Mouse (Mus musculus) kidney, postnatal 36 days (tissue): ENCODE data around the gene Terb2.

Source experiments
- DNase-seq, 2 experiments: peaks; one replicate each; pipeline ENCODE4 v3.0.0; 2021 to 2022; ENCODE audit warnings: mixed read lengths in 2 of 2

The Terb2 gene

DNA sequence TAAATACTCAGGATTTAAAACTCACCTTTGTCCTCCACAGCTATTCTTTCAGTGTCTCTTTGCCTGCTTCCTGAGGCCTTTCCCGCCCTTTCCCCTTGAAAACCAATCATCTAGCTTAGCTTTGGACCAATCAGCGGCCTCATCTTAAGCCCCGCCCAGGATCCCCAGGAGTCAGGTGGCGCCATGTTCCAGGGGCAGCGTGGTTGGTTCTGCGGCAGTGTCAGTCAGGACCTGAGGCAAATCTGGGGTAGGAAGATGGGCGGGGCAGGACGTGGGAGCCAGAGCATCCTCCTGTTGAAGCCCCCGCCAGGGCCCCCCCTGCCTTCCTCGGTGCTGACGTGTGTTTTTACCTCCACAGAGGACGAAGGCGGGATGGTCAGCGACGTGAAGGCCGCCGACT, at the start of gene Terb2, which contains the start of gene Patl2:
Gene Terb2, plus strand, starts transcription at position 167 of the 400 bp plus-strand sequence.
Gene Patl2, minus strand, starts transcription at position 84 of the 400 bp plus-strand sequence.
- DNase-seq: no peak

DNA sequence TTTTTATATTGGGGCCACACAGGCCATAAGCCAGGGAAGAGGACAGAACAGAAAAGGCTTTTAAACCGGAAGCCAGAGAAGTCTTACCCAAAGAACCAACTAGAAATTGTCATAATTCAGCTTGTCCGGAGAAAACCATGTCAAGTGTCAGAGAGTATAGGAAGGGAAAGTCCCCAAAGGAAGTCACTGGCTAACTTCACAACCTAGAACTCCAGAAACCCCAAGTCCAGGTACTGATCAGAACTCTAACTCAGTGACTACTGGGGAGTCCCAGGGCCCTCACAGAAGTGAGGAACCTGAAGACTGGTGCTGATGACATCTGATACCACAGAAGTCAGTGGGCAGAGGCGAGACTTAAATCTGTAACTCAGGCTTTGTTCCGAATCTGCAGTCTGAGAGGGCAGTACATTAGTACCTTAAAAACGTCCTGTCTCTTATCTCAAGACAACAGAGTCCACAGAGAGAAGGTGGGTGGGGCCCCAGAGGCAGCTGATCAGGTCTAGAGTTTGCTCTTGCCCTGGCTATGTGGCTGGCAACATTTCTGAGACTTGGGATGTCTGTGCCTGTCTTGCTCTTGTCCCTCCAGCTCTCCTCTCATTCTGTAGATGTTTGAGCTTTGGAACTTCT, 48.1 kb upstream of the Terb2 start:
- DNase-seq: no peak

DNA sequence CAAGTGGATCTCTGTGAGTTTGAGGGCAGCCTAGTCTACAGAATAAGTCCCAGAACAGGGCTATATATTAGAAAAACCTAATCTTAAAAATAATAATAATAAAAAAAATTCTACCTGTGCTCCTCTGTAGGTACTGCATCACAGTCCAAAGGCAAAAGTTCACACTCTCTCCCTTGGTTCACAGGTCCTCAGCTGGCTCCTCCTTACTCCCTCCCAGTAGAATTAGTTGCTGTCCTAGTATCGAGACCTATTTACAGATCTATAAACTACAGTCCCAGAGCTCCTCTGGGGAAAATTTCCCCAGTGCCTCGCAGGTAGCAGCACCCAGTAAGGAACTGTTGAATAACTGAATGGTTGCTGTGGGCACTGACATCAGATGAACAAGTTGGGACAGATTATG, 45.3 kb upstream of the Terb2 start:
- no peak for DNase-seq

DNA sequence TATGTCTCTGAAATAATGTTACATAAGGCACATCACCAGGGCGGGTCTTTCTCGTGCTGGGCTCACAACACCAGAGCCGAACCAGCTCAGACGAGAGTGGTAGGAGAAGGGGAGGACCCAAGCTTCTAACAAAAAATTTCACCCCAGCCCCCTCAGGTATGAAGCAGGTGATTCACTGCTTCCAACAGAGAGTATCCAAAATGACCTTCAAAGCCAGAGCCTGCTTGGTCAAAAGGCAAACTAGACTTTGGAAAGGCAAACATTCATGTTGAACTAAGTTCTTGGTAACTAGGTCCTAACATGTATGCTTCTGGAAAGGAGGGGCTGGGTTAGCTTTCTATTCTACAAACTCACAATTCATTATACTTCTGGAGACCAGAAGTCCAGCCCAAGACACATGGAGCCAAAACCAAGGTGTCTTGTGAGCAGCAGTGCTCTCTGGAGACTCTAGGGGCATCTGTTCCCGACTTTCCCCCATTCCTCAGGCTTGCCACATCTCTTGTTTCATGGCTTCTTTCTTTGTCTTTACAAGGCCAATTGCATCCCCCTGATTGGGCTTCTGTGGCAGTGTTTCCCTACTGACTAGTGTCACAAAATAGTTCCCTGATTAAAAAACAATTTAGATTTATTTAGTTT, 44.6 kb upstream of the Terb2 start:
- DNase-seq: no peak

DNA sequence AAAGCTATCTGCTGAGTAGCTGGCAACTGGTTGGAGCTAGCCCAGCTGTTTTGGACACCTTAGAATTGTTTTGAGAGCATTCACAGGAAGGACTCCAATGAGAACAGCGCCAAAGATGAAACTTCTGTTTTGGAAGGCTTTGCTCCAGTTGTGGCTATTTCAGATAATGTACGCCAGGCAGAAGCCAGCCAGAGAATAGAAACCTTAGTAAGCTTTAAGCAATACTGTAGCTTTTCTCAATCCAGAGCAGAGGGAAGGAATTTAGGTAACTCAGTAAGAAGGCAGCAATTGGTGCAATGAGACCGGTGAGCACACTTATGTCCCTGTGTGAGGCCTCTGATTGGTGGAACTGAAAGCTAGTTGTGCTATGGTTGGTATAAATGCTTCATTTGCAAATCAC, 43.0 kb upstream of the Terb2 start:
- DNase-seq: no peak

DNA sequence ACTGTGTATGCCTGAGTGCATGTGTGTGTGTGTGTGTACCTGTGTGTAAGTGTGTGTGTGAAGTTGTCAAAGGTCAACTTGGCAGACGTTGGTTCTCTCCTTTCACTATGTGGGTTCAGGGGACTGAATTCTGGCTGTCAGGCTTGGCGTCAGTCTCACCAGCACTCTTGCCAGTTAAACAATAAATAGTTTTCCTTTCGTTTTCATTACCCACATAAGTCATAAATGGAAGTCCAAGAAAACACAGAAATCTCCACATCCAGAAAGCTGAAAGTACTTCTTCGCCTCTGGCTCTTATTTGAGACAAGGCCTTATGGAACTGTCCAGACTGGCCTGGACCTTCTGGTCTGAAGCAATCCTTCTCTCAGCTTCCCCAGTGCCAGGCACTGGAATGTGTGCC, 40.3 kb upstream of the Terb2 start:
- DNase-seq: no peak

DNA sequence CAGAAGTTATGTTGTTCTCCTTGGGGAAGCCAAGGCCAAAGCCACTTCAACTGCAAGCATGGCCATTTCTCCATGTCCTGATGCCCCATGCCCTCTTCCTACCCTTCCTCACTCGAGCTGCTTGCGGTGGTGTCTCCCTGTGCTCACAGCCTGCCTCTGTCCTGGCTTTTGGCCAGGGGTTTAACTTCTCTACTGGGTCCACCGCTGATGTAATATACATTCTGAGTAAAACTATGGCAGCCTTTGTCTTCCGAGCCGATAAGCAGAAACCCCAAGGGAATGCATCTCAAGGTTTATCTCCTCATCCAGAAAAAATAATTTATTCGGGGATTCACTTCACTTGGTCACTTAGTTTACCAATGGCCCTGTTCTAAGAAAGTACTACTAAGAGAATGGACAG, 39.4 kb upstream of the Terb2 start:
- peak; percentile 12 to 36 for DNase-seq

DNA sequence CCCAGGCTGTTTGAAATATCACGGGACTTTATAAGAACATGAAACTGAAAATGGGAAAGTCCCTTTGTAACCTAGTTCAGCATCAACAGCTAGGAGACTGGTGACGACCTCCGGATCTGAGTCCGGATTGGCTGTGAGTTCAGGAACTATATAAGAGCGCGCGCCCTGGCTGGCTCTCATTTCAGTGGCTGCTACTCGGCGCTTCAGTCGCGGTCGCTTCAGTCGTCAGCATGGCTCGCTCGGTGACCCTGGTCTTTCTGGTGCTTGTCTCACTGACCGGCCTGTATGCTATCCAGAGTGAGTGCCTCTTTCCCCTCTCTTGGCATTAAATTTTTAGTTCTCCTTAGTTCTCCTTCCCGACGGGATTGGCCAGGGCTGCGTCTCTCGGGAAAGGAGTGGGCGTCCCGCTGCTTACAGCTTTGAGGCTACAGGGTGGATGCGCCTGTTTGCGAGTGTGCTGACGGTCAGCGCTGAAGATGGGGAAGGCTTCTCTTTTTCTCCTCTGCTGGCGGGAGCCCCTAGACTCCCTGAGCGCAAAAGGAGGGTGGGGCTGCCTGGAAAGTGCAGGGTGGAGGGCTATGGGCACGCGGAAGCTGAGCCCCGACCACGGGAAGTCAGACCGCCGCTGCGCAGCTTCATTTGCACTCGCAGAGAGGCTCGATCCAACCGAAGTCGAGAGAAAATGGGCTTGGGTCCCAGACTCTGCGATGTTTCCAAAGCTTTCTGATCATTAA, 38.4 kb upstream of the Terb2 start, which contains the start of gene B2m:
Gene B2m, plus strand, starts transcription at position 179 of the 734 bp plus-strand sequence.
- peak; percentile 95 to 97 for DNase-seq

DNA sequence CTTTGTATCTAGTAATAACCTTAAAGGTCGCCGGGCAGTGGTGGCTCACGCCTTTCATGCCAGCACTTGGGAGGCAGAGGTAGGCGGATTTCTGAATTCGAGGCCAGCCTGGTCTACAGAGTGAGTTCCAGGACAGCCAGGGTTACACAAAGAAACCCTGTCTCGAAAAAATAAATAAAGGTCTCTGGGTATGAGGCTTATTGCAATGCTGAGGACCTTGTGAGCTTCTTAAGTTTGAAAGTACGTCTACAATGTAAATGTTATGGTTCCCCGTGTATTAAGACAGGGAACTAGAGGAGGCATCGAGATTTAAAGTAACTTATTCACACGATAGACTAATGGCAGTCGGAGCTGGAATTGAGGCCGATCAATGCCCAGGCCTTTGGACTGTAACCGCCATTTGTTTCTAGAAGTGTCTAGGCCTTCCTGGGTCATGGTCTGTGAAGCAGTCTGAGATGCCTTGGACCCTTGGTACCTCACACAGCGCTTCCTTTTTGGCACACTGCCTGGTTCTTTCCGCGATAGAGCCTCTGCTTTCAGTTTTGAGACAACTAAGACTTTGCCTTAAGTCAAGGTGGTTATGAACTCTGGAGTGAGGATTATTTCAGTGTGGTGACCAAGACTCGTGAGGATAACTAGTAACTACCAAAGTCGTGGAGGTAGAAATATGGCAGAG, 37.7 kb upstream of the Terb2 start:
- peak; percentile 89 to 90 for DNase-seq

DNA sequence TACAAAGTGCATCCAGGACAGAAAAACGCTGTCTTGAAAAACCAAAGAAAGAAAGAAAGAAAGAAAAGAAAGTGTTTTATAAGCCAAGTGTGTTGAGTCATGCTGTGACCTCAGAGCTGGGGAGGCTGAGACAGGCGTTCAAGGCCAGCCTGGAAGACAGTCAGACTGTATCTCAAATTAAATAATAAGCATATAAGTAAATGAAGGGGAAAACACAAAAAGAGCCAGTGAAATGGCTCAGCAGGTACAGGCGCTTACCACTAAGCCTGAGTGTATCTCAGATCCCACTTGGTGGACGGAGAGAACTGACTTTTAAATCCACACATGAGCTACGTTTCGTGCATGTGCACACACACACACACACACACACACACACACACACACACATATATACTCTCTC, 36.8 kb upstream of the Terb2 start:
- DNase-seq: no peak

DNA sequence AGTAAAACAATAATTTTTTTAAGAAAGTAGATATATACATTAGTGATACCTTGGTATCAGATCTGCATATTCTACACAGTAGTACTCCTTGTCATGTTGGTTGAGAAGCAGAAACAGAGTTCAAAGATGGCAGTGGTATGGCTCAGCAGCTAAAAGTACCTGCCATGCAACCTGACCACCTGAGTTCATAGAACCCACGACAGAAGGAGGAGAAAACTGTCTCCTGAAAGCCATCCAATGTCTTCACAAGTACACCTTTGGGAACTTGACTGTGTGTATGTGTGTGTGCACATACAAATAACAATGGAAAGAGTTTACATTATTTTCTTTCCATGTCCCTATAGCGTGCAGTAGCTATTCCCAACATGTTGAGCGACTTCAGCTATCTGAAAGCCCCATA, 36.4 kb upstream of the Terb2 start:
- no peak for DNase-seq

DNA sequence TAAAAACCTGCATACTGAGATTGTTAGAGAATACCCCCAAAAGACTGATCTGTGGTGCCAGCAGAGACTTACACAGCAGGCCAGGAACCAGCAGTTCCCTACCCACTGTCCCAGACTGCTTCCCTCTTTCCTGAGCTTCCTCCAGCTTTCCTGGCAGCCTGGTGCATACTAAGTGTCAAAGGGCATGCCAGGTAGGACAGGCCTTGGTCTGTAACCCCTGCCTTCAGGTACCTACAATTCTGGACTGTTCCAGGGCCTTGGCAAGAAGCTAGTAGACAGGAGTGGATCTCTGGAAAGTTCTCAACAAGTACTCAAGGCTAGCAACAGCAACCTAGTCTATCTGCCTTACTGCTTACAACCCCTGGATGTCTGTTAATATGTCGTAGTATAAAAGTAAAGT, 34.9 kb upstream of the Terb2 start:
- DNase-seq: no peak

DNA sequence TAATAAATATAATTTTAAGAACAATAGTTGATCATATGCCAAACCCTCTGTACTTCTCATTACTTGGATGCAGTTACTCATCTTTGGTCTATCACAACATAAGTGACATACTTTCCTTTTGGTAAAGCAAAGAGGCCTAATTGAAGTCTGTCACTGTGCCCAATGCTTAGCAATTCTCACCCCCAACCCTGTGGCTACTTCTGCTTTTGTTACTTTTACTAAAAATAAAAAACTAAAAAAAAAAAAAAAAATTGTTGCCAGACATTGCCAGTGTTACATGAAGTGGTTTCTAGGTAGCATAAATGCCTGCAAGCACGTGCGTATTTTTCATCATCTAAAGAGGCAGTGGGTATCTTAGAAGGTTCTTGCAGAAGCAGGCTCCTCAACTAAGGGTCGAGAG, 33.2 kb upstream of the Terb2 start:
- DNase-seq: no peak

DNA sequence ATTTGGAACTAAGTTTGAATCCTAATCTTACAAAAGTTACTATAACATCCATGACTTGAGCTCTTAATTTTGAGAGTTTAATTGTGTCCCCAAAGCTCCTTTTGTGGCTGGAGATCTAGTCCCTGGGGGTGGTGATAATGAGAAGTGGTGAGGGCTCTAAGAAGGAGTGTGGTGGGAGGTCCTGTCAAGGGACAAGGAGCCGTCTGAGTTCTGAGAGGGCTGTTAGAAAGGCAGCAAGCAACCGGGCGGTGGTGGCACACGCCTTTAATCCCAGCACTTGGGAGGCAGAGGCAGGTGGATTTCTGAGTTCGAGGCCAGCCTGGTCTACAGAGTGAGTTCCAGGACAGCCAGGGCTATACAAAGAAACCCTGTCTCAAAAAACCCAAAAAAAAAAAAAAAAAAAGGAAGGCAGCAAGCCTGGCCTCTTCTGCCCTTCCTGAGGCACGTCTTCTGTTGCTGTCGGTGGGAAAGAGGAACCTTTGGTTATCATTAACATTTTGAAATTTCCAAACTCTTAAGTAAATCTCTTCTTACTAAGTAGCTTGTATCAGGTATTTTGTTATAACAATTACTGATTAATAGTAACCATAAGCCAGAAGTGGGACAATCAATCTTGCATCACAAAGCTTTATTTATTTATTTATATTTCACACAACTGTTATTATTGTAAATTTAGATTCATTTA, 32.2 kb upstream of the Terb2 start:
- no peak for DNase-seq

DNA sequence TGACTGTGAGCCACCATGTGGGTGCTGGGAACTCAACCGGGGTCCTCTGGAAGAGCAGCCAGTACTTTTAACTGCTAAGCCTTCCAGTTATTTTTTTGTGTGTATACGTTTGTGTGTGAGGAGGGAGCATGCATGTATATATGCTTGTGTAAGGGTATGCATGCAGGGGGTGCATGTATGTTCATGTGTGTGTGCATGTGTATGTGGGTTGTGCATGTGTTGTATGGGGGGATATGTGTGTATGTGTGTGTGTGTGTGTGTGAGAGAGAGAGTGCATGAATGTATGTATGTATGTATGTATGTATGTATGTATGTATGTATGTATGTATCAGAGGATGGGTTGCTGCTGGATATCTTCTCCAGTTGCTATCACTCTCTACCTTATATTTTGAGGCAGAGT, 31.6 kb upstream of the Terb2 start:
- no peak for DNase-seq

DNA sequence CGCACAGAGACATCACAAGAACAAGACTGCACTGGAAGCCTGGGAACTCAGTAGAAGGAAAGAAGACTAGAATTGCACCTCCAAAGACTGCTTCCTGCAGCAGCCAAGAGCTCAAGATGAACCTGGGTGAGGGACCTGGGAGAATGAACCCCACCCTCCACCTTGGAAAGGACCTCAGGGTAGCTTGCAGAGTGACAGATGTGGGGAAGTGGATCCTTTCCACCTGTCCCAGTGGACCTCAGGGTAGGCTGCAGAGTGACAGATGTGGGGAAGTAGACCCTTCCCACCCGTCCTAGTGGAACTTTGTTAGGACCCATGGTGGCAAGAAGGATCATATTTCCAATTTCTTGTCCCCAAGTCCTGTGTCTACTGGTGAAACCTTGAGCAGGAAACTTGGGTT, 30.8 kb upstream of the Terb2 start:
- no peak for DNase-seq

DNA sequence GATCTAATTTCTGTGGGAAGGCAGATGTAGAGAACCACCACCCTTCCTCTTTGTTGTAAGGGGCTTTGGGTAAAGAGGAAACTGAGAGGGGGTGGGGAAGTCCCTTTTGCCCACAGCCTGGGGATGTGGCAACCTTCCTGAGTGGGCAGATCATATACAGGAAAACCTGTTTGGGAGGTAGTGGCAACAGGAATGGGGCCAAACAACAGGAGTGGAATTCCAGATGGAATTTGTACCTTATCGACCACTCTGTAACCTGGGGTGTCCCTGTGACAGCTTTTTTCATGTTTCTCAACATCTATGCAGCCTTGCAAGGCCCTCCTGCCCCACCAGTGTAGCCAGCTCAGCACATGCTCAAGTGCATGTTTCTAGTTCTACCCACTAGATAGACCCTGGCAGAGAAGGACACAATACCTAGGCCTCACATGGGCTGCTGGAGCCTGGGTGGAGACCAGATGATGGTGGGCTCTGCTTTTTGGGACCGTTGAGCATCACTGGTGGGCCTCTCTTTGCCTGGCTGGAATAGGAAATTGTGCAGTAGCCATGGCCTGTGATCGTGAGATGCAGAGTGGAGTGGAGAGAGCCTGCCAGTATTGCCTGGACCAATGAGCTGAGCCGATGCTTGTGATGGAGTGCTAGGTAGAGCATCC, 29.9 kb upstream of the Terb2 start:
- no peak for DNase-seq

DNA sequence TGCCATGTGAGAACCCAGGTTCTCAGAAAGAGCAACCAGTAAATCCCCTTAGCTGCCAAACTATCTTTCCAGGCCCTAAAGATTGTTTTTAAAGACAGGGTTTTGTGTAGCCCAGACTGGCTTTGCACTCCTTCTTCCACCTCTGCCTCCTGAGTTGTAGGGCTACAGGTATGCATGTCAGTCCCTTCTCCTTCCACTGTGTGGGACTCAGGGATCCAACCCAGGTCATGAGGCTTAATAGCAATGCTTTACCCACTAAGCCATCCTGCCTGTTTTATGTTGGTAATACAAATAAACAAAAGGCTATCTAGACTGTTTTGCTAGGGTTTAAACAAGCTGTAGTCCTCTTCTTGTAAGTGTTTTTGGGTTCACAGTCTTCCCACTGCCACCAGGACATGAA, 28.5 kb upstream of the Terb2 start:
- no peak for DNase-seq

DNA sequence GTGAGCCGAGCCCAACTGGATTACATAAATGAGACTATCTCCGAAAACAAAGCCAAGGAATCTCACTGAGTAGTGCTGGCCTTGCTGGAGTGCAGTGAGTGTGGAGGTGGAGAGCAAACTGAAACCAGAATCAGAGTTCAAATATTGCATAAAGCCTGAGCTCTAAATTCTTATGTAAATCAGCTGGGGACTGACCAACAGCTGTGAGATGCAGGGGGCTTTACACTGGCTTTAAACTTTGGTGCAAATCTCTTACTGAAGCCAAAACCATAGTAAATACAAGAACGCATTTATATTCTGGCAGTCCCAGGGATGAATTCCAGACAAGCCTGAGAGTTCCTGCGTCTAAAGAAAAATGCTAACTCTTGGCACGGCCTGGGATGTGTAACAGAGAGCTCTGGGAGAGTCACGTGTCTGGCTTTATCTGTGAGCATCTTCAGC, 27.7 kb upstream of the Terb2 start:
- no peak for DNase-seq

DNA sequence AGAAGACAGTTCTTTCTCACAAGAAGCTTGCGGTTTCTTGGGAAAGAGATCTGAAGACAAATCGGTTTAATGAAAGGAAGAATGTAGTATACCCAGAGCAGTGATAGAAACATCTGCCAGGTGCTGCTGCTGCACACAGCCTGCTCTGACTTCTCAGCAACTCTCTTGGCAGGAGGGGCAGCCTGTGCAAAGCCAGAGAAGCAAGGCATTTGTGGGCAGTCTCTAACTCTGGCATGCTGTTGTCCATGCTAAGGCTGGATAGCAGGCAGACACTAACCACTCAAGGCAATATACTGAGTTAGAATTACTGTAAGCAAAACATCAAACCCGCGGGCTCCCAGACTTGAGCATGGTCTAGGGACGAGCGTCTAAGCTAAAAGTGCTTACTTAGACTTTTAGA, 26.4 kb upstream of the Terb2 start:
- DNase-seq: no peak

DNA sequence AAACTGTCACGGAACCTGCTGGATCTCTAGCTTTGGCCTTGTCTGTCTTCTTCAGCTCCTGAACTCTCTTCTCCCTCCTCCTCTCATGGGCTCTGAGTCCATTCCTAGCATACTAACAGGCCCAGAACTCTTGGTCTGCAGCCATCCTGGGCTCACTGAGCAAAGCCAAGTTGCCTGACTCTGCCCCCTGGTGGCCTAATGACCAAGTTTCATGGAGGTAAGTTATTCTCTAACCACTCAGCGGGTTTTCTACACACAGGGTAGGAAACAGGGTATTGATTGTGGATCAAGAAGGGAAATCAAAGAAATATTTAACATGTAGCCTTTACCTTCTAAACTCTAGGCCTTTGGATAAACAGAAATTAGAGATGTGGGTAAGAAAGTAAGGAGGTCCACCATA, 25.4 kb upstream of the Terb2 start, which contains the start of gene Trim69:
Gene Trim69, plus strand, starts transcription at position 21 of the 400 bp plus-strand sequence.
- DNase-seq: peak; percentile 85 to 95

DNA sequence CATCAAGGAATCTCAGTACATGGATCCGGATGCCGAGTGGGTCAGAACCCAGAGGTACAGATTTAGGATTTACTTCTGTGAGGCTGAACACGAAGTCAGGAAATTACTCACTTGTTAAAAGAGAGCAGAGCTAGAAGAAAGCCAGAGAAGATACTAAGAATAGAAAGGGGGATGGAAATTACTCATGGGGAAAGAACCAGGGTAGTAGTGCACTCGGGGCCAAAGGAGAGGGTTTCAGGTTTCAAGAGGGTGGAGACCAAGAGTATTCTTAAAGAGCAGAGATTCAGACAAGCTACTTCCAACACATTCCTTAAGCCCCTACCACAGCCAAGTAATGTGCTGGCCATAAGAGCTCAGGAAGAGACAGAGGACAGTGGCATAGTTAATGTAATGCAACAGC, 24.5 kb upstream of the Terb2 start:
- DNase-seq: no peak
